Mouse (Mus musculus) embryonic fibroblast, embryonic 13.5 days (primary cell): Measurements from ENCODE around the gene Ccdc85c.

Experiments used
- CTCF ChIP-seq: IDR thresholded peaks from 2 replicates; pipeline ENCODE4 v1.5.1; 2011; ENCODE audit warnings: mild to moderate bottlenecking, control low read depth, low read length, moderate library complexity, borderline replicate concordance; ENCODE audit not compliant: insufficient read depth
- POLR2A ChIP-seq: IDR thresholded peaks from 2 replicates; pipeline ENCODE4 v1.6.1; 2011; ENCODE audit warnings: low read depth, mild to moderate bottlenecking, control low read depth, low read length, moderate library complexity

- TF ChIP-seq CTCF (no peak), POLR2A (no peak)
These were observed 19.7 kb downstream of the Ccdc85c start for GRCm38 (mm10) chr12:108255511-108255919.
